Mouse (Mus musculus) mesoderm, embryonic 11.5 days (tissue): ENCODE measurements around the gene Myh13.

Experiments used
- DNase-seq: peaks from one replicate; pipeline ENCODE4 v3.0.0-alpha.2; 2012; ENCODE audit warnings: low read depth, low spot score

Myh13 gene

DNA sequence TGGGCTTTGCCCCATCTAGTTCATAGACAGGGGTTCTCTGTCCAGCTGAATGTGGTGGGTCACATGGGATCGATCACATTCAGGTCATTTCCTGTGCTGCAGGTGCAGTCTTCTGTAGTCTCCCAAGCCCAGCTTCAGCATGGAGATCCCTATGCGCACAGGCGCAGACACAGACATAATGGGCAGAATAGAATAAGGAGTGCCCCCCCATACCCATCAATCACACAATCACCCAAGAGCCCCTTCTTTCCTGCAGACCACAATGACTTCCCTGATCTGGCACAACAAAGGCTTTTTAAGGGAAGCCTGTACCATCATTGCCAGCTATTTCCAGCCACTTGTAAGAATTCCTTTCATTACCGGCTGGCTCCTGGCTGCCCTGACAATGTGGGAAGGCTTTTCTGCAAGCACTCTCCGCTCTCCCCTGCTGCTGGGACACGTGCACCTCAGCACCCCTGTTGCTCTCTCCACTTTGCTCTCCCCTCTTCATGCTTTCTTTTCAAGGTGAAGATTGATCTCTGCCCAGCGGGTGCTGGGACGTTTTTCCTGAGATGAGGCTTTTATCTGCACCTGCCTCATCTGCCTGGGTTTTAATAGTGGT is 65.5 kb downstream of the Myh13 start:
- peak; percentile 21 for DNase-seq

DNA sequence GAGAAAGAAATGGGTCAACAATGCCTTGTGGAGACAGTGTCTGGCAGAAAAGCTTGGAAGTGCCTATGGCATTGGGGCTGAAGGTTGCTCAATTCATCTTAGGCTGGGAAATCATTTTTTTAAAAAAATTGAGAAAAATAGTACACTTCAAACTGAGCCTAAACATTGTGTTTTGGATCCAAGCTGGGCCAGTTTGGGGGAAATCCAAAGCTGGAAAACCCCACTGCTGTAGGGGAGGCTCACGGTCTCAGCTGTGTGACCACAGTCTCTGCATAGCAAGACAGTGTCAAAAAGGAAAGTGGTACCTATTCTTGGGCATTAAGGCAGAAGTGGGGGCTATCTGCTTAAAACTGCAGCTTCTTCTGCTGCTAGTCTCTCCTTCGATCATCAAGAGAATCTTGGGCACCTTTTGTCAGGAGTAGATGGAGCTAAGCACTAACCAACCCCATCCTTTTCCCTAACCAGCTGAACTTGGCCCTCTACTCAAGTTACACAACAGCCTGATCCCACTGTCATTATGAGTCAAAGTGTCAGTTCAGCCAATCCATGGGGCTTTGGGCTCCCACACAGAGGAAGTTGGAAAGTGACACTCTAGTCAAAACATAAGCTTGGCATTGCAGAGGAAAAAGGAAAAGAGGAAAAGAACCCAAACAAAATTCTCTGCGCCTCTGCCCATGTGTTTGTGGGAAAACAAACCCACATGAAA is 69.4 kb downstream of the Myh13 start:
- no peak for DNase-seq

- no peak for DNase-seq
These were observed 70.9 kb downstream of the Myh13 start for GRCm38 (mm10) chr11:67392369-67392768.

DNA sequence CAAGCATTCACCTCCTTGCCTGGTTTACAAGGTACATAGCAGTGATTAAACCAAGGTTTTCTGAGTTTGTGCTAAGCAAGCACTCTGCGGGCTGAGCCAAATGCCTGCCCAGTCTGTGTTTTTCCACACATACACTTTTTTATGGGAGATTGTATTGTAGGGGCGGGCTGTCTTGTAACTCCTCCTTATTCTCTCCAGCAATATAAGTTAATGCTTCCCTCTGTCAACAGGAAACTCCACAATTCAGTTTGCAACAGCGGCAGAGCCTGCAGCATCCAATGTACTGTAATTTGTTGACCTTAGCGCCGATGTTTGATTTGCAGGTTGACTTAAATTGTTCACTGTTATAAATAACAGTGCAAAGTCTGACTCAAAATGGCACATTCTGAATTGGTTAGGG is 79.5 kb downstream of the Myh13 start:
- no peak for DNase-seq

DNA sequence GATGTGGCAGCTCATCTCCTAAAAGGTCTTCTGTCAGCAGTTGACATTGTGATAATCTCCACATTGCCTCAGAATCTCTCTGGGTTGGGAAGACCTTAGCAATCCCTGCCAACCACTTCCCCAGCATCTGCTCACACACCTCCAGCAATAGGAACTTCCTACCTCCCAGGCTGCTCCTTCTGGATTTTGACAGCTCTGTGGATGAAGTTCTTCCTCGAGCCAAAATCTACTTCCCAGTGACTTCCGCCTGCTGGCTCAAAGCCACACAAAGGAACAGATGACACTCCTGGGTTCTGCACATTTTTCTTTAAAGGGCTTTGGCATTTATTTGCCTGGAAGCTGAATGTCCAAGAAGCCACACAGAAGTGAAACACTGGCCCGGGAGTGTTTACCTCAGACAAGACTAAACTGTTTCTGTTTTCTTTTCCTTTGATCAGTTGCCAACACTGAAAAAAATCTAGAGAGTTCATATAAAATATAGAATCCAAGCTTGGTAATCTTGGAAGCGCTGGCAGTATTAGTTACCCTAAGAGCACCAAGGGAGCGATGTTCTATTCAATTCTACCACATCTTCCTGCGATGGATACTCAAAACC is 93.0 kb downstream of the Myh13 start:
- DNase-seq, result no peak
